Mouse (Mus musculus) gastrocnemius, adult 2 months (tissue): ENCODE measurements around the gene Megf6. TPM values are rescaled to one million over a fixed set of nuclear protein-coding genes. Genes with fewer than 3 reads are reported as not detected.
A peak's percentile ranks its signal among the peaks of the same experiment; 100 is the strongest.

Experiments
- DNase-seq: peaks from one replicate; pipeline ENCODE4 v3.0.0; 2022
- H3K27ac ChIP-seq: fragments of 200-600 bp; 2 replicates; pipeline ENCODE4 v1.8.1; 2022; ENCODE audit warnings: mild to moderate bottlenecking
- H3K4me3 ChIP-seq: fragments of 200-600 bp; 2 replicates; pipeline ENCODE4 v1.8.1; 2022; ENCODE audit warnings: mild to moderate bottlenecking, moderate library complexity
- CTCF ChIP-seq: fragments of 200-600 bp; IDR thresholded peaks from 2 replicates; pipeline ENCODE4 v1.8.1; 2022; ENCODE audit warnings: antibody characterized with exemption, mild to moderate bottlenecking, moderate library complexity
- intact Hi-C: fragments of 180-260 bp; cut with DNase I; formaldehyde crosslinking; loops from one replicate; pipeline ENCODE4 v1.15.1; 2025
- total RNA-seq, 2 experiments: library from RNA; stranded (reverse); gene quantifications; 2 replicates each; pipeline ENCODE4 v1.2.3; 2021

Megf6 gene
- total RNA-seq, 2 experiments from 2014 or later, result 0.15 to 0.70 TPM

GRCm38 (mm10) chr4:154167053-154167452 lies 3.5 kb upstream of the Megf6 start:
- intact Hi-C loops, result loop anchor here (10.0 kb wide), 2 partner anchors 138 to 202 kb away; partner anchors contain the start of gene Arhgef16
- TF ChIP-seq CTCF, result peak; percentile 74
- no peak overlapping the region for H3K4me3 ChIP-seq
- peak; percentile 75 for DNase-seq
- no peak overlapping the region for H3K27ac ChIP-seq

GRCm38 (mm10) chr4:154170021-154170420 lies 509 bp upstream of the Megf6 start:
- TF ChIP-seq CTCF, result no peak
- Histone ChIP-seq H3K27ac (no peak overlapping the region), H3K4me3 (peak overlapping the region; percentile 71)
- intact Hi-C loops, result no loop called here
- DNase-seq, result no peak

- intact Hi-C loops, result no loop called here
- Histone ChIP-seq H3K27ac (peak overlapping the region; percentile 12; the same call in 1 of the 2 replicates), H3K4me3 (peak overlapping the region; percentile 71)
- no peak for TF ChIP-seq CTCF
- DNase-seq, result no peak
These were observed 811 bp downstream of the Megf6 start for GRCm38 (mm10) chr4:154171151-154171930.

- no peak for TF ChIP-seq CTCF
- intact Hi-C loops, result no loop called here
- Histone ChIP-seq H3K27ac (no peak overlapping the region), H3K4me3 (peak overlapping the region; percentile 71)
- DNase-seq, result no peak
These were observed 1.5 kb downstream of the Megf6 start for GRCm38 (mm10) chr4:154171931-154172604.

GRCm38 (mm10) chr4:154177257-154177656 lies 6.7 kb downstream of the Megf6 start:
- Histone ChIP-seq H3K4me3 (no peak overlapping the region), H3K27ac (peak overlapping the region; percentile 66)
- DNase-seq, result peak; percentile 79
- no peak for TF ChIP-seq CTCF
- intact Hi-C loops, result no loop called here

GRCm38 (mm10) chr4:154181001-154181400 lies 10.5 kb downstream of the Megf6 start:
- no peak overlapping the region for H3K4me3 ChIP-seq
- no peak for DNase-seq
- intact Hi-C loops, result no loop called here
- H3K27ac ChIP-seq, result no peak overlapping the region
- TF ChIP-seq CTCF, result no peak

- intact Hi-C loops, result no loop called here
- no peak for TF ChIP-seq CTCF
- DNase-seq, result no peak
- Histone ChIP-seq H3K27ac (no peak overlapping the region), H3K4me3 (no peak overlapping the region)
These were observed 13.0 kb downstream of the Megf6 start for GRCm38 (mm10) chr4:154183566-154183965.

- intact Hi-C loops, result loop anchor here (2.0 kb wide), 1 partner anchor 14 kb away; no protein-coding TSS in a partner anchor
- TF ChIP-seq CTCF, result no peak
- H3K4me3 ChIP-seq, result no peak overlapping the region
- H3K27ac ChIP-seq, result no peak overlapping the region
- no peak for DNase-seq
These were observed 14.5 kb downstream of the Megf6 start for GRCm38 (mm10) chr4:154185001-154185400.

- DNase-seq, result no peak
- Histone ChIP-seq H3K4me3 (no peak overlapping the region), H3K27ac (no peak overlapping the region; the same call in 1 of the 2 replicates)
- intact Hi-C loops, result no loop called here
- TF ChIP-seq CTCF, result no peak
These were observed 15.5 kb downstream of the Megf6 start for GRCm38 (mm10) chr4:154186002-154186537.

GRCm38 (mm10) chr4:154188948-154189347 lies 18.4 kb downstream of the Megf6 start:
- intact Hi-C loops, result no loop called here
- peak; percentile 38 for DNase-seq
- TF ChIP-seq CTCF, result no peak
- no peak overlapping the region for H3K4me3 ChIP-seq
- H3K27ac ChIP-seq, result no peak overlapping the region

GRCm38 (mm10) chr4:154197961-154198360 lies 27.4 kb downstream of the Megf6 start:
- no peak for TF ChIP-seq CTCF
- Histone ChIP-seq H3K27ac (no peak overlapping the region), H3K4me3 (no peak overlapping the region)
- no peak for DNase-seq
- intact Hi-C loops, result loop anchor here (2.0 kb wide), 1 partner anchor 13 kb away; no protein-coding TSS in a partner anchor

- no peak for TF ChIP-seq CTCF
- Histone ChIP-seq H3K27ac (no peak overlapping the region), H3K4me3 (no peak overlapping the region)
- DNase-seq, result no peak
- intact Hi-C loops, result loop anchor here (2.0 kb wide), 1 partner anchor 14 kb away; no protein-coding TSS in a partner anchor
These were observed 27.9 kb downstream of the Megf6 start for GRCm38 (mm10) chr4:154198377-154198961.
